Mouse (Mus musculus) megakaryocyte progenitor cell, adult 5-6 weeks (primary cell): ENCODE data around the gene Gm10964. TPM values are rescaled to one million over a fixed set of nuclear protein-coding genes. Genes with fewer than 3 reads are reported as not detected.
"Not testable (repeated sequence)": the region's sequence is repeated elsewhere in the genome, so short reads cannot be mapped to it uniquely, and the experiment has no call there.

Source experiments
- ATAC-seq: replicated peaks from 2 replicates; pipeline ENCODE4 v1.8.0; 2016; ENCODE audit warnings: mild to moderate bottlenecking, moderate TSS enrichment, inconsistent platforms; ENCODE audit not compliant: poor library complexity
- total RNA-seq, 2 experiments: library from RNA; stranded (forward) in 1 of 2; stranded (reverse) in 1 of 2; fragments of 157-497, 149-512 nt in 1 of 2; fragments of 200-1000 nt in 1 of 2; gene quantifications; 2 replicates each; pipeline versions ENCODE4 v1.2.3 to v1.2.4; 2015 to 2017

Gm10964 gene
- total RNA-seq, 2 experiments from 2014 or later: not detected

- peak; percentile 40 for ATAC-seq
Measured at GRCm38 (mm10) chr3:103773508-103773907, 34.3 kb downstream of the Gm10964 start.

GRCm38 (mm10) chr3:103774009-103774408 lies 34.8 kb downstream of the Gm10964 start:
- ATAC-seq: no peak

GRCm38 (mm10) chr3:103777940-103778339 lies 38.8 kb downstream of the Gm10964 start:
- no peak for ATAC-seq

- peak; percentile 27; the same call in 1 of the 2 replicates for ATAC-seq
Measured at GRCm38 (mm10) chr3:103778660-103779059, 39.5 kb downstream of the Gm10964 start.

- peak; percentile 55 for ATAC-seq
Measured at GRCm38 (mm10) chr3:103779183-103779582, 40.0 kb downstream of the Gm10964 start.

- ATAC-seq: no peak
Measured at GRCm38 (mm10) chr3:103780271-103780670, 41.1 kb downstream of the Gm10964 start.

- no peak for ATAC-seq
Measured at GRCm38 (mm10) chr3:103780777-103781176, 41.6 kb downstream of the Gm10964 start.

GRCm38 (mm10) chr3:103782844-103783609 lies 43.9 kb downstream of the Gm10964 start:
- no peak for ATAC-seq

- peak; percentile 37 for ATAC-seq
Measured at GRCm38 (mm10) chr3:103787225-103787624, 48.1 kb downstream of the Gm10964 start.

- no peak for ATAC-seq
Measured at GRCm38 (mm10) chr3:103789096-103789495, 49.9 kb downstream of the Gm10964 start.

- ATAC-seq: peak; percentile 24
Measured at GRCm38 (mm10) chr3:103789891-103790345, 50.8 kb downstream of the Gm10964 start.

- ATAC-seq: peak; percentile 11; the same call in 1 of the 2 replicates
Measured at GRCm38 (mm10) chr3:103790346-103791145, 51.4 kb downstream of the Gm10964 start.

GRCm38 (mm10) chr3:103791230-103792110 lies 52.3 kb downstream of the Gm10964 start, which contains the start of gene Hipk1:
TSS of gene Hipk1 (minus strand) at chr3:103791563.
- peak; percentile 89 for ATAC-seq

GRCm38 (mm10) chr3:103792111-103792406 lies 52.9 kb downstream of the Gm10964 start:
- not testable (repeated sequence) for ATAC-seq

- ATAC-seq: no peak
Measured at GRCm38 (mm10) chr3:103792566-103792965, 53.4 kb downstream of the Gm10964 start.

Other genes with a start within 250 kb of the Gm10964 start
- gene Syt6, start 164.1 kb upstream of the Gm10964 start, total RNA-seq (2015): not detected in 2 replicates
- 0.17 and 0.21 TPM in 2 replicates for gene Syt6, start 164.1 kb upstream of the Gm10964 start, total RNA-seq (2017)
- gene Atg4a-ps, start 93.3 kb upstream of the Gm10964 start, total RNA-seq (2015): 0.12 and 0.20 TPM in 2 replicates
- gene Atg4a-ps, start 93.3 kb upstream of the Gm10964 start, total RNA-seq (2017): 0.47 and 1.3 TPM in 2 replicates
- 0.37 and 0.49 TPM in 2 replicates for gene Olfml3, start 1.4 kb upstream of the Gm10964 start, total RNA-seq (2015)
- gene Olfml3, start 1.4 kb upstream of the Gm10964 start, total RNA-seq (2017): 0.25 and 0.57 TPM in 2 replicates
- gene Hipk1, start 52.2 kb downstream of the Gm10964 start, total RNA-seq (2015): 141 and 146 TPM in 2 replicates
- 68.5 and 76.9 TPM in 2 replicates for gene Hipk1, start 52.2 kb downstream of the Gm10964 start, total RNA-seq (2017)
- 21.4 and 23.9 TPM in 2 replicates for gene Dclre1b, start 70.1 kb downstream of the Gm10964 start, total RNA-seq (2015)
- gene Dclre1b, start 70.1 kb downstream of the Gm10964 start, total RNA-seq (2017): 15.4 and 18.5 TPM in 2 replicates
- 17.5 and 18.1 TPM in 2 replicates for gene Ap4b1, start 70.2 kb downstream of the Gm10964 start, total RNA-seq (2015)
- gene Ap4b1, start 70.2 kb downstream of the Gm10964 start, total RNA-seq (2017): 17.9 and 20.7 TPM in 2 replicates
- gene Gm43064, start 70.2 kb downstream of the Gm10964 start, total RNA-seq (2015): 0.64 TPM in 1 of 2 replicates, not detected in the other
- gene Gm43064, start 70.2 kb downstream of the Gm10964 start, total RNA-seq (2017): not detected in 2 replicates
- gene Bcl2l15, start 93.2 kb downstream of the Gm10964 start, total RNA-seq (2015): 0.51 and 1.9 TPM in 2 replicates
- 0.20 and 1.9 TPM in 2 replicates for gene Bcl2l15, start 93.2 kb downstream of the Gm10964 start, total RNA-seq (2017)
- gene Ptpn22, start 120.4 kb downstream of the Gm10964 start, total RNA-seq (2015): 78.1 and 81.2 TPM in 2 replicates
- gene Ptpn22, start 120.4 kb downstream of the Gm10964 start, total RNA-seq (2017): 45.3 and 57.6 TPM in 2 replicates
- 56.7 and 62.2 TPM in 2 replicates for gene Rsbn1, start 174.8 kb downstream of the Gm10964 start, total RNA-seq (2015)
- 52.8 and 57.6 TPM in 2 replicates for gene Rsbn1, start 174.8 kb downstream of the Gm10964 start, total RNA-seq (2017)
- gene Phtf1, start 228.7 kb downstream of the Gm10964 start, total RNA-seq (2015): 18.8 and 20.3 TPM in 2 replicates
- gene Phtf1, start 228.7 kb downstream of the Gm10964 start, total RNA-seq (2017): 27.3 and 32.7 TPM in 2 replicates